ENCODE assay signal across 19 mouse cellular contexts in genomic region chr8:13174811-13175210, GRCm38 (mm10).
"Had no signal": no experiment of that assay in that cellular context is flagged by ENCODE, and none has a peak within 500 bp of the region (broad histone marks: within the 10 kb centered on the region; RNA-seq: fewer than 3 reads in every experiment).

No protein-coding gene starts in this region.

- H3K9me3 ChIP-seq: limb, embryonic 10.5 days; limb, embryonic 13.5 days; liver, embryonic 12.5 days; liver, embryonic 15.5 days; lung, embryonic 15.5 days; megakaryocyte, embryonic 14.5 days; midbrain, embryonic 10.5 days; midbrain, embryonic 15.5 days; neural tube, embryonic 13.5 days had no signal

- H3K27me3 ChIP-seq: limb, embryonic 13.5 days; liver, embryonic 12.5 days; liver, embryonic 15.5 days; lung, embryonic 15.5 days; megakaryocyte, embryonic 14.5 days; midbrain, embryonic 15.5 days; neural tube, embryonic 13.5 days had no signal

- H3K9ac ChIP-seq: limb, embryonic 13.5 days; liver, embryonic 12.5 days; liver, embryonic 15.5 days; lung, embryonic 15.5 days; midbrain, embryonic 15.5 days; neural tube, embryonic 13.5 days had no signal

- ATAC-seq: hindbrain, postnatal 0 days; inflammation-experienced regulatory T-cells, adult 6 months; liver, embryonic 12.5 days; midbrain, embryonic 15.5 days had no signal

- H3K4me2 ChIP-seq: limb, embryonic 13.5 days; liver, embryonic 12.5 days; liver, embryonic 15.5 days; lung, embryonic 15.5 days; midbrain, embryonic 15.5 days; neural tube, embryonic 13.5 days had no signal

- H3K4me1 ChIP-seq: limb, embryonic 10.5 days; limb, embryonic 13.5 days; liver, embryonic 15.5 days; lung, embryonic 15.5 days; midbrain, embryonic 10.5 days; midbrain, embryonic 15.5 days; neural tube, embryonic 13.5 days had no signal

- H3K27ac ChIP-seq: hindbrain, postnatal 0 days; layer of hippocampus, adult 2 months; limb, embryonic 10.5 days; limb, embryonic 13.5 days; liver, embryonic 12.5 days; liver, embryonic 15.5 days; lung, embryonic 15.5 days; midbrain, embryonic 10.5 days; midbrain, embryonic 15.5 days; neural tube, embryonic 13.5 days had no signal

- H3K4me3 ChIP-seq: layer of hippocampus, adult 2 months; limb, embryonic 10.5 days; limb, embryonic 13.5 days; liver, embryonic 12.5 days; liver, embryonic 15.5 days; lung, embryonic 15.5 days; megakaryocyte, embryonic 14.5 days; midbrain, embryonic 10.5 days; midbrain, embryonic 15.5 days; neural tube, embryonic 13.5 days had no signal

- DNase-seq: layer of hippocampus, adult 9-11 months; liver; lung, adult 18-20 months; lung, postnatal 10 days; lung, postnatal 36 days; thymus, adult 18-20 months; thymus, postnatal 36 days had no signal
